Mouse (Mus musculus) CH12.LX (cell line): ENCODE results near the gene Psmd11. TPM values are rescaled to one million over a fixed set of nuclear protein-coding genes. Genes with fewer than 3 reads are reported as not detected.
A peak's percentile ranks its signal among the peaks of the same experiment; 100 is the strongest.
"Not testable (repeated sequence)": the region's sequence is repeated elsewhere in the genome, so short reads cannot be mapped to it uniquely, and the experiment has no call there.

Experiments
- DNase-seq: peaks from one replicate; pipeline ENCODE4 v3.0.0-alpha.2; 2013; ENCODE audit errors: extremely low read depth
- H3K27ac ChIP-seq: 2 replicates; pipeline ENCODE4 v1.5.1; 2012; ENCODE audit warnings: low read depth, mild to moderate bottlenecking, control low read depth, moderate library complexity; ENCODE audit not compliant: insufficient read depth
- H3K27me3 ChIP-seq: replicated peaks from 2 replicates; pipeline ENCODE3; 2012; ENCODE audit warnings: inconsistent platforms
- H3K36me3 ChIP-seq, 2 experiments: replicated peaks in 1 of 2; 2 replicates each; pipeline versions ENCODE3 to v1.6.1; 2012; ENCODE audit warnings: inconsistent platforms in 1 of 2, low read length in 1 of 2, mild to moderate bottlenecking in 1 of 2, mixed read lengths in 1 of 2, moderate library complexity in 1 of 2; ENCODE audit not compliant: control insufficient read depth in 1 of 2, insufficient read depth in 1 of 2
- H3K4me1 ChIP-seq, 2 experiments: 2 replicates each; pipeline ENCODE4 v1.6.1; 2012; ENCODE audit warnings: inconsistent platforms in 1 of 2, moderate library complexity in 1 of 2; ENCODE audit not compliant: insufficient read depth in 2 of 2, control insufficient read depth in 1 of 2
- H3K4me2 ChIP-seq: 2 replicates; pipeline ENCODE4 v1.6.1; 2012; ENCODE audit warnings: low read depth, mild to moderate bottlenecking, control low read depth; ENCODE audit not compliant: poor library complexity, insufficient read depth, severe bottlenecking
- H3K4me3 ChIP-seq, 3 experiments: fragments of 150-350 bp in 1 of 3; sonication (generic) in 1 of 3; replicated peaks in 1 of 3; 2 replicates each; pipeline versions ENCODE3 to v1.5.1; 2011 to 2012; ENCODE audit warnings: low read depth in 2 of 3, low read length in 2 of 3, mild to moderate bottlenecking in 2 of 3, moderate library complexity in 2 of 3, control low read depth in 1 of 3, improper control_type of control experiment in 1 of 3, inconsistent platforms in 1 of 3, mixed read lengths in 1 of 3; ENCODE audit not compliant: poor library complexity in 1 of 3
- H3K79me2 ChIP-seq: replicated peaks from 2 replicates; pipeline ENCODE4 v1.6.1; 2012; ENCODE audit warnings: mild to moderate bottlenecking, moderate library complexity; ENCODE audit not compliant: control insufficient read depth, poor library complexity, insufficient read depth, severe bottlenecking; ENCODE audit errors: extremely low read depth
- H3K9ac ChIP-seq: 2 replicates; pipeline ENCODE4 v1.6.1; 2012; ENCODE audit warnings: low read depth, mild to moderate bottlenecking, control low read depth, moderate library complexity; ENCODE audit not compliant: insufficient read depth
- H3K9me3 ChIP-seq: replicated peaks from 2 replicates; pipeline ENCODE3; 2012; ENCODE audit warnings: low read length, inconsistent platforms, mixed read lengths
- CHD2 ChIP-seq: IDR thresholded peaks from 2 replicates; pipeline ENCODE4 v1.6.1; 2011; ENCODE audit warnings: low read length, improper control_type of control experiment
- CTCF ChIP-seq, 2 experiments: IDR thresholded peaks in 1 of 2; conservative IDR thresholded peaks in 1 of 2; 2 replicates each; pipeline ENCODE4 v1.5.1; 2011 to 2012; ENCODE audit warnings: low read depth in 2 of 2, low read length in 2 of 2, improper control_type of control experiment in 1 of 2, inconsistent platforms in 1 of 2, mild to moderate bottlenecking in 1 of 2, moderate library complexity in 1 of 2
- E2F4 ChIP-seq: IDR thresholded peaks from 2 replicates; pipeline ENCODE4 v1.6.1; 2011; ENCODE audit warnings: low read depth, low read length, improper control_type of control experiment; ENCODE audit not compliant: insufficient replicate concordance
- ELF1 ChIP-seq: IDR thresholded peaks from 2 replicates; pipeline ENCODE4 v1.6.1; 2014; ENCODE audit warnings: low read depth, mild to moderate bottlenecking, inconsistent platforms, low read length, improper control_type of control experiment
- EP300 ChIP-seq: IDR thresholded peaks from 2 replicates; pipeline ENCODE4 v1.6.1; 2011; ENCODE audit warnings: low read length, improper control_type of control experiment
- ETS1 ChIP-seq: conservative IDR thresholded peaks from 2 replicates; pipeline ENCODE4 v1.6.1; 2012; ENCODE audit warnings: low read depth, mild to moderate bottlenecking, inconsistent platforms, low read length, improper control_type of control experiment, moderate library complexity
- GABPA ChIP-seq: IDR thresholded peaks from 2 replicates; pipeline ENCODE4 v1.6.1; 2012; ENCODE audit warnings: low read depth, low read length, improper control_type of control experiment, inconsistent platforms; ENCODE audit not compliant: insufficient replicate concordance
- IRF4 ChIP-seq: IDR thresholded peaks from 2 replicates; pipeline ENCODE4 v1.6.1; 2014; ENCODE audit warnings: low read depth, mild to moderate bottlenecking, inconsistent platforms, low read length, improper control_type of control experiment
- JUN ChIP-seq: IDR thresholded peaks from 2 replicates; pipeline ENCODE4 v1.6.1; 2011; ENCODE audit warnings: low read depth, mild to moderate bottlenecking, low read length, improper control_type of control experiment, moderate library complexity; ENCODE audit not compliant: insufficient read depth
- JUND ChIP-seq: conservative IDR thresholded peaks from 2 replicates; pipeline ENCODE4 v1.6.1; 2011; ENCODE audit warnings: low read depth, low read length, improper control_type of control experiment
- KAT2A ChIP-seq: IDR thresholded peaks from 2 replicates; pipeline ENCODE4 v1.6.1; 2012; ENCODE audit warnings: low read length, improper control_type of control experiment, inconsistent platforms; ENCODE audit not compliant: insufficient replicate concordance
- MAFK ChIP-seq: IDR thresholded peaks from 2 replicates; pipeline ENCODE4 v1.6.1; 2011; ENCODE audit warnings: low read length, improper control_type of control experiment; ENCODE audit not compliant: insufficient replicate concordance
- MAZ ChIP-seq: IDR thresholded peaks from 2 replicates; pipeline ENCODE4 v1.6.1; 2012; ENCODE audit warnings: low read depth, mild to moderate bottlenecking, inconsistent platforms, low read length, improper control_type of control experiment, moderate library complexity
- MEF2A ChIP-seq: IDR thresholded peaks from 2 replicates; pipeline ENCODE4 v1.6.1; 2014; ENCODE audit warnings: low read depth, mild to moderate bottlenecking, inconsistent platforms, low read length, improper control_type of control experiment, borderline replicate concordance
- MXI1 ChIP-seq: IDR thresholded peaks from 2 replicates; pipeline ENCODE4 v1.6.1; 2011; ENCODE audit warnings: mild to moderate bottlenecking, low read depth, low read length, improper control_type of control experiment
- MYC ChIP-seq: IDR thresholded peaks from 2 replicates; pipeline ENCODE4 v1.6.1; 2011; ENCODE audit warnings: low read depth, mild to moderate bottlenecking, improper control_type of control experiment, low read length
- NELFE ChIP-seq: IDR thresholded peaks from 2 replicates; pipeline ENCODE4 v1.6.1; 2011; ENCODE audit warnings: low read depth, low read length, improper control_type of control experiment
- NRF1 ChIP-seq: IDR thresholded peaks from 2 replicates; pipeline ENCODE4 v1.6.1; 2014; ENCODE audit warnings: low read depth, mild to moderate bottlenecking, inconsistent platforms, low read length, improper control_type of control experiment, moderate library complexity
- POLR2A ChIP-seq: IDR thresholded peaks from 2 replicates; pipeline ENCODE4 v1.6.1; 2011; ENCODE audit warnings: low read depth, mild to moderate bottlenecking, improper control_type of control experiment, low read length
- POLR2AphosphoS2 ChIP-seq: IDR thresholded peaks from 2 replicates; pipeline ENCODE4 v1.6.1; 2011; ENCODE audit warnings: low read depth, low read length, improper control_type of control experiment
- RCOR1 ChIP-seq: conservative IDR thresholded peaks from 2 replicates; pipeline ENCODE4 v1.6.1; 2012; ENCODE audit warnings: low read depth, mild to moderate bottlenecking, inconsistent platforms, low read length, improper control_type of control experiment
- SMC3 ChIP-seq: IDR thresholded peaks from 2 replicates; pipeline ENCODE4 v1.6.1; 2011; ENCODE audit warnings: low read depth, low read length, improper control_type of control experiment
- TCF12 ChIP-seq: IDR thresholded peaks from 2 replicates; pipeline ENCODE4 v1.6.1; 2014; ENCODE audit warnings: low read depth, mild to moderate bottlenecking, inconsistent platforms, low read length, improper control_type of control experiment
- UBTF ChIP-seq: IDR thresholded peaks from 2 replicates; pipeline ENCODE4 v1.6.1; 2012; ENCODE audit warnings: low read depth, mild to moderate bottlenecking, inconsistent platforms, low read length, improper control_type of control experiment, moderate library complexity
- USF1 ChIP-seq: IDR thresholded peaks from 2 replicates; pipeline ENCODE4 v1.6.1; 2014; ENCODE audit warnings: low read depth, mild to moderate bottlenecking, inconsistent platforms, low read length, improper control_type of control experiment
- ZKSCAN1 ChIP-seq: IDR thresholded peaks from 2 replicates; pipeline ENCODE4 v1.6.1; 2012; ENCODE audit warnings: low read depth, inconsistent platforms, low read length, improper control_type of control experiment, borderline replicate concordance
- ZMIZ1 ChIP-seq: IDR thresholded peaks from 2 replicates; pipeline ENCODE4 v1.6.1; 2012; ENCODE audit warnings: low read depth, mild to moderate bottlenecking, inconsistent platforms, low read length, improper control_type of control experiment
- ZNF384 ChIP-seq: IDR thresholded peaks from 2 replicates; pipeline ENCODE4 v1.6.1; 2012; ENCODE audit warnings: low read depth, low read length, improper control_type of control experiment, inconsistent platforms
- dilution Hi-C: fragments of 300-500 bp; cut with MboI; formaldehyde crosslinking; loops from 2 replicates; pipeline ENCODE4 v1.14.3; 2020; ENCODE audit warnings: low sequenced_read_pairs; ENCODE audit not compliant: extremely low pct_unique_long_range_greater_than_20kb, extremely low pct_ligation_motif_present
- in situ Hi-C: fragments of 300-500 bp; cut with MboI; formaldehyde crosslinking; loops from 3 replicates; pipeline ENCODE4 v1.14.3; 2019; ENCODE audit warnings: low sequenced_read_pairs, low pct_ligation_motif_present, low pct_unique_long_range_greater_than_20kb, mixed read lengths
- polyA plus RNA-seq: library from polyadenylated mRNA; unstranded; fragments of >175 nt; gene quantifications from 2 replicates; pipeline ENCODE4 v1.2.1, GENCODE M21; 2012; ENCODE audit warnings: low read depth; ENCODE audit not compliant: insufficient read length
- total RNA-seq, 2 experiments: library from RNA; depleted of rRNA; stranded (reverse); fragments of 300-350 nt in 1 of 2; fragments of >200 nt in 1 of 2; gene quantifications; 2 replicates each; pipeline ENCODE4 v1.2.3; 2012 to 2014

The Psmd11 gene
- total and polyA plus RNA-seq, 3 experiments = 116 to 191 (median 141) TPM

DNA sequence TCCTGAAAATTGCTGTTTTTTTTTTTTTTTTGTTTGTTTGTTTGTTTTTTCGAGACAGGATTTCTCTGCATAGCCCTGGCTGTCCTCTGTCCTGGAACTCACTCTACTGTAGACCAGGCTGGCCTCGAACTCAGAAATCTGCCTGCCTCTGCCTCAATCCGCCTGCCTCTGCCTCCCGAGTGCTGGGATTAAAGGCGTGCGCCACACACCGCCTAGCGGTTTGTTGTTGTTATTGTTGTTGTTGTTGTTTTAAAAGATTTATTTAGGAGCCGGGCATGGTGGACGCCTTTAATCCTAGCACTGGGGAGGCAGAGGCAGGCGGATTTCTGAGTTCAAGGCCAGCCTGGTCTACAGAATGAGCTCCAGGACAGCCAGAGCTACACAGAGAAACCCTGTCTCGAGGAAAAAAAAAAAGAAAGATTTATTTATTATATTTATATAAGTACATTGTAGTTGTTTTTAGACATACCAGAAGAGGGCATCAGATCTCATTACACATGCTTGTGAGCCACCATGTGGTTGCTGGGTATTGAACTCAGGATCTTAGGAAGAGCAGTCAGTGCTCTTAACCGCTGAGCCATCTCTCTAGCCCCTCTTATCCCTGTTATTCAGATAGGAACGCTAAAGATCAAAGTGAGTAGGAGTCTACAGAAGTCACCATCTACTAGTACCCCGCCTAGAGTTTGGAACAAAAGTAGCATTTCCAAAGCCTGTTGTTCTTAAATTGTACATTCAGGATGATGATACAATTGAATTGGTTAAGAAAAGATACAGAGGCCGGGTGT lies 2.2 kb upstream of the Psmd11 start:
- H3K79me2 ChIP-seq = peaks cover 24% of the 10 kb centered on the region
- H3K27ac ChIP-seq, H3K4me3 ChIP-seq, dilution Hi-C loops, H3K9ac ChIP-seq, H3K27me3 ChIP-seq, H3K4me2 ChIP-seq, DNase-seq, in situ Hi-C loops, H3K9me3 ChIP-seq, H3K36me3 ChIP-seq: not testable (repeated sequence)
- TF ChIP-seq MYC (peak; percentile 69), CTCF (conservative IDR thresholded peaks at IDR 0.05 in 1 of 2, IDR thresholded peaks at IDR 0.05 in 1 of 2; ENCODE audit: low read depth in 2 of 2, low read length in 2 of 2) (peak in 1 of 2 experiments; percentile 45; a peak in 1 of 4 replicates)
- H3K4me1 ChIP-seq = peaks cover 3 to 11% of the 10 kb centered on the region in 2 experiments; a peak in 3 of 4 replicates

GRCm38 (mm10) chr11:80429009-80429475 lies 627 bp downstream of the Psmd11 start:
- peak overlapping the region; percentile 74 for H3K27ac ChIP-seq

More at GRCm38 (mm10) chr11:80429009-80429475, 627 bp downstream of the Psmd11 start:
- peak overlapping the region; percentile 94 for H3K4me2 ChIP-seq
- peaks cover 3 to 21% of the 10 kb centered on the region in 2 experiments; a peak in 3 of 4 replicates for H3K4me1 ChIP-seq
- in situ Hi-C loops = no loop called here
- no peak for TF ChIP-seq GABPA
- TF ChIP-seq UBTF = peak; percentile 76
- no peak for TF ChIP-seq NRF1
- TF ChIP-seq MXI1 = peak; percentile 81; the same call in 1 of the 2 replicates
- peak; percentile 94 for TF ChIP-seq JUND
- TF ChIP-seq SMC3 = no peak
- peak; percentile 7; the same call in 1 of the 2 replicates for TF ChIP-seq POLR2AphosphoS2
- TF ChIP-seq E2F4 = no peak
- 0 out of 2 replicates have a peak, but pooled peaks have one; percentile 19 for TF ChIP-seq KAT2A
- TF ChIP-seq MEF2A = peak; percentile 40; the same call in 1 of the 2 replicates
- no peak for TF ChIP-seq CTCF (conservative IDR thresholded peaks at IDR 0.05 in 1 of 2, IDR thresholded peaks at IDR 0.05 in 1 of 2; ENCODE audit: low read depth in 2 of 2, low read length in 2 of 2)
- peak; percentile 57; the same call in 1 of the 2 replicates for TF ChIP-seq TCF12
- peak; percentile 40; the same call in 1 of the 2 replicates for TF ChIP-seq ETS1
- peak; percentile 85 for TF ChIP-seq JUN
- TF ChIP-seq MAFK = 0 out of 2 replicates have a peak, but pooled peaks have one; percentile 6
- TF ChIP-seq ZMIZ1 = no peak
- no peak for TF ChIP-seq ZNF384
- peak; percentile 43 for TF ChIP-seq ELF1
- peak; percentile 64 for TF ChIP-seq IRF4
- TF ChIP-seq ZKSCAN1 = no peak
- no peak for TF ChIP-seq NELFE
- TF ChIP-seq CHD2 = 0 out of 2 replicates have a peak, but pooled peaks have one; percentile 15
- TF ChIP-seq RCOR1 = 0 out of 2 replicates have a peak, but pooled peaks have one; percentile 22
- no peak for TF ChIP-seq USF1
- TF ChIP-seq POLR2A = 0 out of 2 replicates have a peak, but pooled peaks have one; percentile 17
- peak; percentile 77 for TF ChIP-seq EP300
- 0 out of 2 replicates have a peak, but pooled peaks have one; percentile 22 for TF ChIP-seq MAZ
- DNase-seq = peak; percentile 66
- no peaks in the 10 kb centered on the region for H3K27me3 ChIP-seq
- no peaks in the 10 kb centered on the region for H3K9me3 ChIP-seq
- peak overlapping the region; percentile 87 for H3K9ac ChIP-seq
- peak overlapping the region; percentile 87 to 99 (median 95) for H3K4me3 ChIP-seq
- peaks cover 20 to 24% of the 10 kb centered on the region in 2 experiments for H3K36me3 ChIP-seq
- dilution Hi-C loops = no loop called here
- H3K79me2 ChIP-seq = peaks cover 42% of the 10 kb centered on the region
